Mouse (Mus musculus) bone marrow macrophage, adult 2 months (primary cell): ENCODE measurements at regions not wholly inside any gene's neighbourhood (a gene's known extent, or its start where the extent isn't known, plus 50 kb on each side); places are given as distances from the start of the nearest gene placed in this dataset.

Experiments used
- H3K27ac ChIP-seq: 2 replicates; pipeline ENCODE4 v1.5.1; 2012; ENCODE audit warnings: low read depth, low read length; ENCODE audit not compliant: insufficient read depth
- H3K4me1 ChIP-seq: 2 replicates; pipeline ENCODE4 v1.6.1; 2012; ENCODE audit warnings: low read length; ENCODE audit not compliant: control insufficient read depth, insufficient read depth
- H3K4me3 ChIP-seq: 2 replicates; pipeline ENCODE4 v1.5.1; 2012; ENCODE audit warnings: mild to moderate bottlenecking, low read length, moderate library complexity; ENCODE audit not compliant: insufficient read depth
- CTCF ChIP-seq: IDR thresholded peaks from 2 replicates; pipeline ENCODE4 v1.5.1; 2012; ENCODE audit warnings: low read depth, mild to moderate bottlenecking, low read length, moderate library complexity
- POLR2A ChIP-seq: IDR thresholded peaks from 2 replicates; pipeline ENCODE4 v1.6.1; 2012; ENCODE audit warnings: mild to moderate bottlenecking, low read depth, low read length, borderline replicate concordance

GRCm38 (mm10) chr11:63545516-63545915, 376.6 kb downstream of the Hs3st3b1 start:
- Histone ChIP-seq H3K4me1 (no peaks in the 10 kb centered on the region), H3K4me3 (no peak overlapping the region), H3K27ac (no peak overlapping the region)
- TF ChIP-seq POLR2A (no peak), CTCF (no peak)

DNA sequence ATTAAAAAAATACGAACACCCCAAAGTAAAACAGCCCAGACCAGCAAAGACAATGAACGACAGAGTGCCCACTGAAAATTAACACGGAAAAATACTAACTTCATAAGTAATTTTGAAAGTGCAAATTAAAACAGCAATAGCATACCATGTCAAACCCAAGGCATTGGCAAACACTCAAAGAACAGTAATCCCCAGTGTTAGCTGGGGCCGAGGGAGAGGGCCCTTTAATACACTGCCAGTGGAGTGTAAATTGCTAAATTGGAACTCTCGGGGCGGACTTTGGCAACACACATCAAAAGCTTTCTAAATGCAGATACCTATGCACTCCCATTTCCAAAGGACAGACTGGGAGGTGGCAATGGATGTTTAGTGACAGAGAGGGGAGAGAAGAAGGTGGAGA, 361.6 kb downstream of the Hs3st3b1 start:
- no peak for TF ChIP-seq POLR2A
- TF ChIP-seq CTCF, result no peak
- Histone ChIP-seq H3K4me1 (no peaks in the 10 kb centered on the region), H3K27ac (no peak overlapping the region)

DNA sequence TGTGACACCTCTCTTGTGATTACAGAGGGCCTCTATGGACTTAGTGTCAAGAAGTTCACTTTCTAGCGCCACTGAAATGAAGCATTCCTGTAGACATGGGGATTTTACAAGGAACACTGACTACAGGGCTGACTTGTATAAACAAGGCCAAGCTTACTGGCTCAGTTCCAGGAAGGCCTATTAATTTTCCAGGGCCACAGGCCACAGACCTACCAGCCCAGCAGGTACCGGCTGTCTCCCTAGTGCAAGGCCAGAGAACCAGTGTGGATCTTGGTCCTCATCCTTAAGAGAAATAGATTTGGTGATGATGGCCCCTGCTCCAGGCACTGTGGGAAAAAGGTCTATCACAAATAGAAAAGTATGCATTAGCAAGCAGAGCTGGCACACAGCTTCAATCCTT, 359.4 kb downstream of the Hs3st3b1 start:
- TF ChIP-seq CTCF (no peak), POLR2A (no peak)
- H3K4me1 ChIP-seq, result no peaks in the 10 kb centered on the region

More for the DNA sequence above, 361.6 kb downstream of the Hs3st3b1 start:
- H3K4me3 ChIP-seq, result no peak overlapping the region

GRCm38 (mm10) chr11:63565471-63566232, 356.4 kb downstream of the Hs3st3b1 start:
- TF ChIP-seq POLR2A (no peak), CTCF (no peak)
- Histone ChIP-seq H3K4me1 (no peaks in the 10 kb centered on the region), H3K4me3 (no peak overlapping the region), H3K27ac (no peak overlapping the region)

More for the DNA sequence above, 359.4 kb downstream of the Hs3st3b1 start:
- H3K4me3 ChIP-seq, result no peak overlapping the region
- H3K27ac ChIP-seq, result no peak overlapping the region

DNA sequence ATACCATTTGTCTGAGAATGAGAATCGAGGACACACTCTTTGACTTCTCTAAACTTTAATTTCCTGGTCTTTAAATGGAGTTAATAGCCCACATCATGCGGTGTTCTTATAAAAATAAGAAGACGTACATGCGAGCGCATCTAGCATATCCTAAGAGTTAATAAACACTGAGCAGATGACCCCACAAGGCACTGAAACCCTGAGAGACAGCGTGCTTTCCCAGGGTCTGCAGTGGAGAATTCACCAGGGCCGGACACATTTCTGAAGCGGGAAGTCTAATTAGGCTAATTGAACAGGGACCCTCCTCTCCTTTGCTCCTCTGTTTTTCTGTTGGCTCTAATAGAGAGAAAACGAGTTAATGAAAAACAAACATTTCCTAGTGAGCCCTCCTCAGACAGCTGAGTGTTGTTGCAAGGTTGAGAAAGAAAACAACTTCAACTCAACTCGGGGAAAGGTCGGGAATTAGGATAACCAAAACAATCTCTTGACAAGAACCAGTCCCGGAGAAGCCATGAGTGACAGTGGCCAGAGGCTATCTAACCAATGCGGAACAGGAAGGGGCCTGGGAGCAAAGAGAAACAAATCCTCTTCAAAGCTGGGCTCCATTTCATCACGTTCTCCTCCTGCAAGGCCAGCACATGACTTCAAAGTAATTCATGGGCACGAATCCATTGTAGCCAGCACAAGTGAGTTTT, 352.2 kb downstream of the Hs3st3b1 start:
- no peak overlapping the region for H3K4me3 ChIP-seq
- TF ChIP-seq CTCF, result no peak
- TF ChIP-seq POLR2A, result no peak
- no peak overlapping the region for H3K27ac ChIP-seq

DNA sequence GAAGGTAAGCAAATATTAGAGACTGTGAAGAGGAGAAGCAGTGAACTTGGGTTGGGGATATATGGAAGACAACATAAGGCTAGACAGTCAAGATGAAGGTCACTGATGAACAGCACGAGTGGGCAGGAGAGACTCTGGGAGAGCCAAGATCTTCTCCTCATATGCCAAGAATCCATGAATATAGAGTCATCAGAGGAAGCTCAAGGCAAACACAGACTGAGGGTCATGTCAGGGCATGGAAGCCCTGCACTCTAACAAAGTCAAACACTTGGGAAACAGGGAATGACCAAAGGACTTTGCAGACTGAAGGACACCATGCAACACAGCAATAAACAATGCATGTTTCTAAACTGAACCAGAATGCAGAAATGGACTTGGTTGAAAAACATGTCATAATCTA, 351.4 kb downstream of the Hs3st3b1 start:
- Histone ChIP-seq H3K27ac (no peak overlapping the region), H3K4me1 (no peaks in the 10 kb centered on the region), H3K4me3 (no peak overlapping the region)
- TF ChIP-seq POLR2A (no peak), CTCF (no peak)

More for the DNA sequence above, 352.2 kb downstream of the Hs3st3b1 start:
- H3K4me1 ChIP-seq, result no peaks in the 10 kb centered on the region

DNA sequence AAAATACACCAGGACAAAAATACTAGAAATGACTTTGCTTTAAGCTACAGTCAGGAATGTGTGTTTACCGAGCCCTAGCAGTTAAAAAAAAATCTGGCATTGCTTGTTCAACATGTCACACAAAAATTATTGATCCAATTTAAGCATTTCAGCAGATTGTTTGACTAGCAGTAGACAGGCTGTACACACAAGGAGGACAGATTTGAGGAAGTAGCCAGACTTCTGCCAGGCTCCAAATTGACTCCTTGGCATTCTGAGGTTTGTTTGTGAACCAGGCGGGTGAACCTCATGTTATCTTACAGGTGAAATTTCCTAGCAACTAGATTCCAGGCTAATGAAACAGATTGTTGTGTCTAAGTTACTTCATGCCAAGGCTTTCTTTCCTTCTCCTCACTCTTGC, 348.8 kb downstream of the Hs3st3b1 start:
- TF ChIP-seq CTCF (no peak), POLR2A (no peak)

DNA sequence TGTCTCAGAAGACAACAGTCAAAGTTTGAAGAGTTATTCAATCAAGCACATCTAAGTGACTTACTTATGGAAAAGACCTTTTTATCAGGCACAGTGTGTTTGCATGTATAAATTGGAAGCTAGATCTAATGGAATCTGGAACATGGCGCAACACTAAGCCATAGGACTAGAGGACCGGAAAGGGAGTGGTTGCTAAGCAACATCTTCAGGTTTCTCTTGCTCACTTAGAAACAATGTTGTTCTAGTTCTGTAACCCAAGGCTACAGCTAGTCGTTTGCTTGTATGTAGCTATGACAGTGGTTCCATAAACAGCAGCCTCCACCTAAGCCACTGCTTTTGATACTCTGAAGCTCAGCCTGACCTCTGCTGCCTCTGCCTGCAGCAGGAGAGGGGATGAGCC, 338.8 kb downstream of the Hs3st3b1 start:
- no peak overlapping the region for H3K4me3 ChIP-seq
- no peaks in the 10 kb centered on the region for H3K4me1 ChIP-seq
- TF ChIP-seq POLR2A, result no peak
- H3K27ac ChIP-seq, result no peak overlapping the region

More for the DNA sequence above, 348.8 kb downstream of the Hs3st3b1 start:
- no peak overlapping the region for H3K27ac ChIP-seq
- H3K4me1 ChIP-seq, result no peaks in the 10 kb centered on the region
- H3K4me3 ChIP-seq, result no peak overlapping the region

GRCm38 (mm10) chr11:63585216-63585869, 336.7 kb downstream of the Hs3st3b1 start:
- Histone ChIP-seq H3K4me1 (no peaks in the 10 kb centered on the region), H3K4me3 (no peak overlapping the region), H3K27ac (no peak overlapping the region)
- TF ChIP-seq CTCF, result no peak
- no peak for TF ChIP-seq POLR2A

- TF ChIP-seq POLR2A (no peak), CTCF (no peak)
- Histone ChIP-seq H3K4me3 (no peak overlapping the region), H3K4me1 (no peaks in the 10 kb centered on the region), H3K27ac (no peak overlapping the region)
These were observed 301.9 kb downstream of the Hs3st3b1 start for GRCm38 (mm10) chr11:63620220-63620619.
